8 mouse cellular contexts compared by ENCODE assay signal in the genomic region with DNA sequence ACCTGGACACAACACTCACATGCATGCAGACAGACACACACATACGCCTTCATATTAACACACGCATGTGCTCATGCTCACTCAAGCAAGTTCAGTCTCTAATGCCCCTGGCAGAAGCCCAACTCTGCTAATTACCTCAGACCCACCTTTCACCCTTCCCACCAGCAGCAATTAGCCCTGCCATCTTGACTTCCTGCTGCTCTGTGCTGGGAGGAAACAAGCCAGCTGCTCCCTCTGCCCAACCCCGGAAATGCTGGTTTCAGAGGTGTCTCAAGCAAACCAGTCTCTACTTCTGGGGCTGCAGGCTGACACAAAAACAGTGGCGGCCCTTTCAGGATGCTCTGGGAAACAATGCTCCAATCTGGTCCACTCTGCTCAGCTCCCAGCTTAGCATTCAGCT. TPM values are rescaled to one million over a fixed set of nuclear protein-coding genes. Genes with fewer than 3 reads are reported as not detected.
DNase-seq lines count a peak whose midpoint lies in the region; ATAC-seq and TF ChIP-seq lines count a peak whose summit lies in the region.

No protein-coding gene starts in this region.

- no peaks in the 10 kb centered on the region for H3K27me3 ChIP-seq in forebrain, embryonic 14.5 days (replicated peaks; ENCODE audit: control insufficient read depth, insufficient read depth, low read length)
- H3K27me3 ChIP-seq in liver, embryonic 14.5 days (ENCODE audit: control insufficient read depth, insufficient read depth, low read length), result no peaks in the 10 kb centered on the region

- peak overlapping the region; percentile 25; the same call in 1 of the 2 replicates for H3K9ac ChIP-seq in forebrain, embryonic 14.5 days (ENCODE audit: low read length)
- H3K9ac ChIP-seq in liver, embryonic 14.5 days (replicated peaks), result 0 out of 2 replicates have a peak overlapping the region, but pooled peaks have one; percentile 5

- H3K4me1 ChIP-seq in forebrain, embryonic 14.5 days (ENCODE audit: control insufficient read depth, insufficient read depth, low read length), result peaks cover 46% of the 10 kb centered on the region
- H3K4me1 ChIP-seq in liver, embryonic 14.5 days (replicated peaks; ENCODE audit: control insufficient read depth in 2 of 2, insufficient read depth in 2 of 2, low read length in 1 of 2), result peaks cover 48 to 70% of the 10 kb centered on the region in 2 experiments

- TF ChIP-seq CTCF in liver, embryonic 14.5 days (IDR thresholded peaks at IDR 0.05; ENCODE audit: low read depth), result no peak

- intact Hi-C loops in left cerebral cortex, postnatal 14 days (cut with DNase I), result no loop called here

- H3K9me3 ChIP-seq in forebrain, embryonic 14.5 days (replicated peaks; ENCODE audit: control insufficient read depth, low read length), result no peaks in the 10 kb centered on the region
- no peaks in the 10 kb centered on the region for H3K9me3 ChIP-seq in liver, embryonic 14.5 days (ENCODE audit: control insufficient read depth, low read length)

- H3K4me2 ChIP-seq in forebrain, embryonic 14.5 days (ENCODE audit: low read length), result no peak overlapping the region
- H3K4me2 ChIP-seq in liver, embryonic 14.5 days (ENCODE audit: low read depth), result peak overlapping the region; percentile 48

- DNase-seq in adrenal gland, adult 2 months, result peak; percentile 11
- DNase-seq in adrenal gland, adult 18-20 months (ENCODE audit: low spot score in 2 of 2), result no peak
- peak; percentile 85 for DNase-seq in CD4-positive, CD25-positive, alpha-beta regulatory T cell, adult 2 months (ENCODE audit: low read depth, low spot score)
- DNase-seq in forebrain, embryonic 14.5 days (ENCODE audit: low spot score), result peak; percentile 73
- no peak for DNase-seq in liver, embryonic 14.5 days (ENCODE audit: low read depth in 3 of 3, low spot score in 3 of 3)
- DNase-seq in spleen, postnatal 4 days (ENCODE audit: low spot score in 2 of 2), result peak; percentile 63 to 79
- no peak for DNase-seq in layer of hippocampus, postnatal 36 days
- DNase-seq in left cerebral cortex, postnatal 14 days (ENCODE audit: low spot score in 2 of 2), result no peak

- H3K27ac ChIP-seq in forebrain, embryonic 14.5 days (ENCODE audit: low read depth, low read length), result peak overlapping the region; percentile 59
- peak overlapping the region; percentile 63; the same call in 1 of the 2 replicates for H3K27ac ChIP-seq in liver, embryonic 14.5 days

- WGBS in forebrain, embryonic 14.5 days, result 19% methylated on average over 4 of the region's 4 CpGs
- 46% methylated on average over 4 of the region's 4 CpGs for WGBS in liver, embryonic 14.5 days (ENCODE audit: insufficient replicate concordance)

- peak; percentile 13; the same call in 1 of the 2 replicates for ATAC-seq in forebrain, embryonic 14.5 days
- ATAC-seq in liver, embryonic 14.5 days (ENCODE audit: insufficient read depth), result no peak

- no peak for TF ChIP-seq EP300 in liver, embryonic 14.5 days (IDR thresholded peaks at IDR 0.05; ENCODE audit: low read depth)

- H3K36me3 ChIP-seq in forebrain, embryonic 14.5 days (ENCODE audit: control insufficient read depth, insufficient read depth, low read length), result 0 out of 2 replicates have a peak, but pooled peaks cover 2% of the 10 kb centered on the region
- peaks cover 3% of the 10 kb centered on the region; the same call in 1 of the 2 replicates for H3K36me3 ChIP-seq in liver, embryonic 14.5 days (replicated peaks; ENCODE audit: control insufficient read depth, insufficient read depth, low read depth)

- H3K4me3 ChIP-seq in forebrain, embryonic 14.5 days (ENCODE audit: low read depth, low read length), result no peak overlapping the region
- H3K4me3 ChIP-seq in liver, embryonic 14.5 days (ENCODE audit: insufficient read depth in 1 of 2, low read depth in 2 of 2, low read length in 2 of 2), result no peak overlapping the region

RNA-seq across cellular contexts. Expression of a gene that starts 12.9 kb away (rescaled TPM):
- 1 to 10 TPM; 1.8 to 2.2 TPM for total RNA-seq in adrenal gland, adult 2 months (2021)
- polyA plus RNA-seq in adrenal gland, adult 2 months (2012; rRNA removed), result 1.3 and 1.5 TPM in 2 replicates
- total RNA-seq in adrenal gland, adult 18-20 months (2021), result 1 to 10 TPM; 1.1 to 2.1 TPM
- polyA plus RNA-seq in forebrain, embryonic 14.5 days (2014; fragmentation: Nextera tagmentation; extraction: Ambion mirVana), result 11.6 and 15.3 TPM in 2 replicates
- polyA plus RNA-seq in liver, embryonic 14.5 days (2012; rRNA removed), result 9.2 and 9.3 TPM in 2 replicates
- 5.3 and 6.2 TPM in 2 replicates for polyA plus RNA-seq in liver, embryonic 14.5 days (2014; fragmentation: Nextera tagmentation; extraction: Ambion mirVana)
- 10 to 100 TPM; 29.4 to 32.6 TPM for total RNA-seq in layer of hippocampus, postnatal 36 days (2021)
- 10 to 100 TPM; 21.6 to 22.4 TPM for total RNA-seq in left cerebral cortex, postnatal 14 days (2021)

Comparison
In these comparisons a context has a peak if more than half of its experiments do, and no peak if none do; other contexts are left out.
1. DNase-seq: peak in adrenal gland, adult 2 months (single experiment), CD4-positive, CD25-positive, alpha-beta regulatory T cell, adult 2 months (single experiment), forebrain, embryonic 14.5 days (single experiment) and spleen, postnatal 4 days (2 of 2); none in adrenal gland, adult 18-20 months (0 of 2), liver, embryonic 14.5 days (0 of 3), layer of hippocampus, postnatal 36 days (0 of 2) and left cerebral cortex, postnatal 14 days (0 of 2).
2. RNA of a gene that starts 12.9 kb away (total RNA-seq): 29.4 to 32.6 TPM in layer of hippocampus, postnatal 36 days and 21.6 to 22.4 TPM in left cerebral cortex, postnatal 14 days; 1.8 to 2.2 TPM in adrenal gland, adult 2 months and 1.1 to 2.1 TPM in adrenal gland, adult 18-20 months; every median in the first group is over 4 times any median in the second.